Mouse (Mus musculus): ENCODE measurements around the gene Slc38a9. TPM values are rescaled to one million over a fixed set of nuclear protein-coding genes. Genes with fewer than 3 reads are reported as not detected.

Slc38a9 gene
- total and polyA plus RNA-seq, 3 experiments: 10.8 to 14.1 TPM; not detected in 1

GRCm38 (mm10) chr13:112770528-112771328, 110.2 kb downstream of the Slc38a9 start:
- Histone ChIP-seq H3K79me2 (ENCODE audit: control insufficient read depth, insufficient read depth, low read length, poor library complexity) (no peaks in the 10 kb centered on the region), H3K9ac (ENCODE audit: control insufficient read depth, low read depth, low read length, poor library complexity, severe bottlenecking) (no peak overlapping the region), H3K4me1 (ENCODE audit: control insufficient read depth in 1 of 2, insufficient read depth in 2 of 2, low read length in 2 of 2) (peaks cover 4 to 15% of the 10 kb centered on the region in 2 experiments; a peak in 2 of 4 replicates), H3K36me3 (ENCODE audit: control insufficient read depth in 1 of 2, insufficient read depth in 2 of 2, low read length in 2 of 2) (peaks cover 0 to 15% of the 10 kb centered on the region in 2 experiments; a peak in 2 of 4 replicates), H3K27ac (ENCODE audit: control insufficient read depth, low read depth, low read length) (no peak overlapping the region), H3K4me3 (ENCODE audit: control insufficient read depth in 1 of 2, insufficient read depth in 1 of 2, low read depth in 2 of 2, low read length in 2 of 2) (no peak overlapping the region), H3K27me3 (ENCODE audit: control insufficient read depth in 1 of 2, insufficient read depth in 2 of 2, low read length in 2 of 2) (no peaks in the 10 kb centered on the region), H3K9me3 (replicated peaks; ENCODE audit: insufficient read depth, low read length) (no peaks in the 10 kb centered on the region)
- no peak for TF ChIP-seq MXI1 (IDR thresholded peaks at IDR 0.05; ENCODE audit: low read depth, low read length)
- no peak for TF ChIP-seq CHD2 (IDR thresholded peaks at IDR 0.05; ENCODE audit: low read length)
- TF ChIP-seq SMC3 (IDR thresholded peaks at IDR 0.05; ENCODE audit: low read depth, low read length): no peak
- no peak for TF ChIP-seq KAT2A (conservative IDR thresholded peaks at IDR 0.05; ENCODE audit: low read depth, low read length)
- TF ChIP-seq POLR2AphosphoS2 (IDR thresholded peaks at IDR 0.05; ENCODE audit: low read length): no peak
- TF ChIP-seq MYC (IDR thresholded peaks at IDR 0.05; ENCODE audit: low read depth, low read length): no peak
- TF ChIP-seq ZKSCAN1 (IDR thresholded peaks at IDR 0.05; ENCODE audit: low read depth, low read length): no peak
- TF ChIP-seq MEF2A (IDR thresholded peaks at IDR 0.05; ENCODE audit: extremely low read depth, insufficient replicate concordance, low read depth, low read length, poor library complexity, severe bottlenecking): no peak
- TF ChIP-seq ELF1 (IDR thresholded peaks at IDR 0.05; ENCODE audit: low read depth, low read length): no peak
- no peak for TF ChIP-seq ZNF384 (IDR thresholded peaks at IDR 0.05; ENCODE audit: low read depth, low read length)
- peak; percentile 75 for DNase-seq (ENCODE audit: low read depth, low spot score)

- Histone ChIP-seq H3K79me2 (ENCODE audit: control insufficient read depth, insufficient read depth, low read length, poor library complexity) (no peaks in the 10 kb centered on the region), H3K27me3 (ENCODE audit: control insufficient read depth in 1 of 2, insufficient read depth in 2 of 2, low read length in 2 of 2) (no peaks in the 10 kb centered on the region), H3K9ac (ENCODE audit: control insufficient read depth, low read depth, low read length, poor library complexity, severe bottlenecking) (no peak overlapping the region), H3K4me1 (ENCODE audit: control insufficient read depth in 1 of 2, insufficient read depth in 2 of 2, low read length in 2 of 2) (peaks cover 4 to 9% of the 10 kb centered on the region in 2 experiments; a peak in 2 of 4 replicates), H3K36me3 (ENCODE audit: control insufficient read depth in 1 of 2, insufficient read depth in 2 of 2, low read length in 2 of 2) (peaks cover 0 to 12% of the 10 kb centered on the region in 2 experiments; a peak in 2 of 4 replicates), H3K4me3 (ENCODE audit: control insufficient read depth in 1 of 2, insufficient read depth in 1 of 2, low read depth in 2 of 2, low read length in 2 of 2) (no peak overlapping the region), H3K27ac (ENCODE audit: control insufficient read depth, low read depth, low read length) (no peak overlapping the region), H3K9me3 (replicated peaks; ENCODE audit: insufficient read depth, low read length) (no peaks in the 10 kb centered on the region)
- DNase-seq (ENCODE audit: low read depth, low spot score): no peak
- TF ChIP-seq USF2 (IDR thresholded peaks at IDR 0.05; ENCODE audit: borderline replicate concordance in 1 of 2, insufficient read depth in 1 of 2, low read depth in 1 of 2, low read length in 2 of 2): no peak
- no peak for TF ChIP-seq MAX (IDR thresholded peaks at IDR 0.05; ENCODE audit: low read length)
- TF ChIP-seq ZNF384 (IDR thresholded peaks at IDR 0.05; ENCODE audit: low read depth, low read length): peak; percentile 26; the same call in 1 of the 2 replicates
These were observed 111.1 kb downstream of the Slc38a9 start for GRCm38 (mm10) chr13:112771447-112772208.

Measured in MEL (cell line).